Mouse (Mus musculus): ENCODE results near the gene Higd1c.

DNA sequence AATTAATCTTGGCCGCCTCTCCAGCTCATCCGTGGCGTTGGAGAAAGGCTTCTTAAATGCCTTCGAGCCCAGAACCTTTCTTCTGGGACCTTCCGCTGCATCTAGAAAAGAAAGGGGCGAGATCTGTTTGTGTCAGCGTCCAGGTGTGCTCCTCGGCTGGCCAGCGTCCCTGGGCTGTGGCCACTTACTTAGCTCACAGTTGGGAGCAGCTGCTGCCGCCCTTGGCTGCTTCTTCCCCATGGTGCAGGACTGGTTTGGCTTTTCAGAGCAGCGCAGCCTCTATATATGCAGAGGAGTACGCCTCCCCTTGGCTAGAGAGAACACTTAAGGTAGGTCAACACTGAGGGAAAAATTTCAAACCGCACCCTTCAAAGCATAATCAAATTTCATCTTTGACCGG is 59.6 kb downstream of the Higd1c start:
- TF ChIP-seq CTCF (IDR thresholded peaks at IDR 0.05; ENCODE audit: low read depth), result peak; percentile 36
- no peak for TF ChIP-seq EP300 (optimal IDR thresholded peaks at IDR 0.05)

Measured in stomach, postnatal 0 days (tissue).